Mouse (Mus musculus): ENCODE measurements at regions not wholly inside any gene's neighbourhood (a gene's known extent, or its start where the extent isn't known, plus 50 kb on each side); places are given as distances from the start of the nearest gene placed in this dataset.

- ATAC-seq (ENCODE audit: low FRiP score) (no peak), DNase-seq (ENCODE audit: low spot score) (no peak)
- WGBS = 39% methylated on average over 4 of the region's 4 CpGs
- no peak overlapping the region for H3K4me2 ChIP-seq (ENCODE audit: low read depth, low read length, poor library complexity, severe bottlenecking)
- H3K9ac ChIP-seq (replicated peaks; ENCODE audit: low read length, poor library complexity, severe bottlenecking) = no peak overlapping the region
- no peaks in the 10 kb centered on the region for H3K27me3 ChIP-seq (ENCODE audit: insufficient read depth, low read length)
- no peak overlapping the region for H3K4me3 ChIP-seq (ENCODE audit: low read depth, low read length)
- H3K9me3 ChIP-seq (ENCODE audit: low read length) = no peaks in the 10 kb centered on the region
- H3K4me1 ChIP-seq (ENCODE audit: insufficient read depth, low read length) = no peaks in the 10 kb centered on the region
- no peaks in the 10 kb centered on the region for H3K36me3 ChIP-seq (ENCODE audit: insufficient read depth, low read length)
- H3K27ac ChIP-seq (ENCODE audit: low read depth, low read length) = no peak overlapping the region
- TF ChIP-seq CTCF (IDR thresholded peaks at IDR 0.05) = no peak
Measured at GRCm38 (mm10) chr11:92799267-92799666, 298.6 kb upstream of the Car10 start.
